Mouse (Mus musculus) mammary gland, adult 2 months (tissue): ENCODE measurements around the gene Rasal3. TPM values are rescaled to one million over a fixed set of nuclear protein-coding genes. Genes with fewer than 3 reads are reported as not detected.

Source experiments
- polyA plus RNA-seq: library from polyadenylated mRNA; depleted of rRNA; stranded (reverse); fragments of >200 nt; gene quantifications from 2 replicates; pipeline ENCODE4 v1.2.3, GENCODE M21; 2012; ENCODE audit warnings: low replicate concordance; rRNA removed

Gene Rasal3
- 69.0 and 131 TPM in 2 replicates for polyA plus RNA-seq

DNA sequence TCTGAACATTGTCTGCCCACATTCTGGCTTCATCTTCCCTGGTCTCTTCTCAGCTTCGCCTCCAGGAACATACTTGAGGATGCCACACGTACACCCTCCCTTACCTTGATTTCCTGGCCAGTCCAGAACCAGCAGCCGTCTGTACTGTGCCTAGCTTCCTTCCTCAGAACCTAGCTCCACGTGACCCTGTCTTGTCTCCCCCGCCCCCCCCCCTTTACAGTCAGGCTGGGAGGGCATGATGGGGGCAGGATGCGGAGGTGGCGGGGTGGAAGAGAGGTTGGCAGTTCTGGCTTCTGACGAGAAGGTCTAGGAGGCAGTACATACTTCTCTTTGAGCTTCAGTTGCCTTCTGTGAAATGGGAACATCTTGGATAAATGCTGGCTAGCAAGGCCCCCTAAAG lies at the start of gene Rasal3:
Rasal3 (minus strand) TSS at position 167 of the 400 bp plus-strand sequence.

DNA sequence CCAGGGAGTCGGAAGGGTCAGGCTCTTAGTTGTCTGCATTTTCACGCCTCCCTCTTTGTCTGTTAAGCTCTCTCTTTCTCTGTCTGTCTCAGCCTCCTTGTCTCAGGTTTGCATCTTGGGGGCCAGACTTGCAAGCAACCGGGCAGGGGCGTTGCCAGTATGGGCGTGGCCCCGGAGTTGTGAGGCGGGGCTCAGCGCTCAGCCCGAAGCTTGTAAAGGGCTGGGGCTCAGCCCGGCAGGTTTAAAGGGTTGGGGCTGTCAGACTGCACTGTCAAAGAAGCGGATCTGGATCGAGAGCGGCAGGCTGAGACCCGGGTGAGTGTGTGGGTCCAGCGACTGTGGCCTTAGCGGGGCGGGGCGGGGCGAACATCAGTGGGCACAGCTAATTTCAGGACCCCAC lies 49.1 kb upstream of the Rasal3 start, which contains the start of gene Cyp4f39:
Cyp4f39 (plus strand) TSS at position 242 of the 400 bp plus-strand sequence.

DNA sequence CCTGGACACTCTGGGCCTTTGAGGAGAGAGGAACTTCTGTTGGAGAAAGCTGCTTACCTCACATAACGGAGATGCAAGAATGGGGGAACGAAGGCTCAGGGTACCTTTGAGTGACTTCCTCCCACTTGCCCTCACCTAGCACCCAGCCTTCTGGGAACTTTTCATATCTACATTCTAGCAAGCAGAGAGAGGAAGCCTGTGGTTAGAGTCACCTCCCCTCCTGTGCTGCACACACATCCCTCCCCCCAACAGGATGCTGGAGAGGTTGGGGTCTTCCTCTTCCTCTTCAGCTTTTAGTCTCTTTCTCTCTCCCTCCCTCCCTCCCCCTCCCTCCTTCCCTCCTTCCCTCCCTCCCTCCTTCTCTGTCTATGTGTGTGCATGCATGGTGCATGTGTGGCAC lies 20.7 kb upstream of the Rasal3 start, which contains the start of gene Pglyrp2:
Pglyrp2 (minus strand) TSS at position 134 of the 400 bp plus-strand sequence.

DNA sequence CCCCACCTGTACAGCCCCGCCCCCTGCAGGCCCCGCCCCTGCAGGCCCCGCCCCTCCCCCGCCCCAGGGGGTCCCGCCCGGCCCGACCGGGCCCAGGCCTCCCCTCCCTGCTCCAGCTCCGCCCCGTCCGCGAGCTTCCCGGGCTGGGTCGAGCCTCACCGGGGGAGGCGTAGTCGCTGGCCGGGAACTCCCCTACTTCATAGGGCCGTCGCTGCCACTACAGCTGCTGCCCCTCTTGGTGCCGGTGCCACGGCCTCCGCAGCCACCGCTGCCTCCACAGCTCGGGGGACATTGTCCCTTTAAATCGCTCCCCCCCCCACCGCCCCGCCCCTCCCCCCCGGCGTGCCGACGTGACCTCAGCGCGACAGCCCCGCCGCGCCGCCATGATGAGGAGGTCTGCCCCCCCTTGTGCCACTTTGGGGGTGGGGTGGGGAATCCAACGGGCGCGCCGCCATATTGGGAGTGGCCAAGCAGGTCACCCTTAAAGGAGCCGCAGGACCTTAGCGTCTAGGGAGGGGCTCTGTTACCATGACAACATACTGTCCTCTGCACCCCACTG lies 14.2 kb downstream of the Rasal3 start, which contains the start of gene Wiz:
Wiz (minus strand) TSS at position 339 of the 559 bp plus-strand sequence.

DNA sequence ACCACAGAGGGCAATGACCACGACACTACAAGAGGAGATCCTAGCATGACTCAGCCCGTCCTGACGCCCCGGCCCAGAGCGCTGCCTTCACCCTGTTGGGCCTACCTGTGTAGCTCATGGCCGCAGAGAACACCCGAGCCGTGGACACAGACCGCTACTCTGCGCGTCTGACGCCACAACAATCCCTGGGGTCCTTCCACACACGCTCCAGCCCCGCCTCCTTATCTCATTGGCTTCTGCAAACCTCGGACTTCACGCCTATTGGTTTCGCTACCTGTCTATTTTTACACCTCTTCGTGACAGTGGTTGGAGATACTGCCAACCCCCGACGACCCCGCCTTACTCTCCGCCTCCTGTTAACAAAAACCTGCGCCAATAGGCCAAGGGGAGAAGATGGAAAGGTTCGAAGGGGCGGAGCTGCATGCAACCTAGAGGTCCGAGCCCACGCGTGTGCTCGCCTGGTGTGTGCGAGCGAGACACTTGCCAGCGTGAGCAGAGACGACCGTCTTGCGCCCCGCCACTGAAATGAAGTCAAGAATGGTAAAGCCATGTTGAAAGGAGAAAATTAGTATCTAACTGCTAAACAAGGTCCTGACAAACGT lies 52.9 kb downstream of the Rasal3 start, which contains the start of gene Akap8l:
Akap8l (minus strand) TSS at position 226 of the 602 bp plus-strand sequence.

Other genes starting within 250 kb of the Rasal3 start
- 55.4 and 108 TPM in 2 replicates for gene Notch3, start 236.7 kb downstream of the Rasal3 start, polyA plus RNA-seq
- gene Ephx3, start 214.0 kb downstream of the Rasal3 start, polyA plus RNA-seq: 2.5 and 5.4 TPM in 2 replicates
- 20.0 and 46.1 TPM in 2 replicates for gene Brd4, start 118.9 kb downstream of the Rasal3 start, polyA plus RNA-seq
- 53.6 and 100 TPM in 2 replicates for gene Akap8, start 82.3 kb downstream of the Rasal3 start, polyA plus RNA-seq
- 115 and 239 TPM in 2 replicates for gene Akap8l, start 53.0 kb downstream of the Rasal3 start, polyA plus RNA-seq
- gene Wiz, start 14.1 kb downstream of the Rasal3 start, polyA plus RNA-seq: 30.7 and 44.1 TPM in 2 replicates
- gene Pglyrp2, start 20.6 kb upstream of the Rasal3 start, polyA plus RNA-seq: 24.6 and 56.6 TPM in 2 replicates
- 1.1 and 2.9 TPM in 2 replicates for gene Cyp4f39, start 49.1 kb upstream of the Rasal3 start, polyA plus RNA-seq
- 14.4 and 16.4 TPM in 2 replicates for gene Cyp4f17, start 102.5 kb upstream of the Rasal3 start, polyA plus RNA-seq
- gene Cyp4f16, start 133.0 kb upstream of the Rasal3 start, polyA plus RNA-seq: 19.4 and 19.5 TPM in 2 replicates
- gene Cyp4f37, start 217.7 kb upstream of the Rasal3 start, polyA plus RNA-seq: 0.30 TPM in 1 of 2 replicates, not detected in the other